Mouse (Mus musculus) liver, embryonic 16.5 days (tissue): Measurements from ENCODE around the gene Slc35b4. TPM values are rescaled to one million over a fixed set of nuclear protein-coding genes. Genes with fewer than 3 reads are reported as not detected.
A peak's percentile ranks its signal among the peaks of the same experiment; 100 is the strongest.

Experiments
- ATAC-seq: fragments of 200-750 bp; cut with Nextera tagmentation; 2 replicates; pipeline ENCODE4 v1.8.0; 2017; ENCODE audit warnings: low read depth, mild to moderate bottlenecking, moderate number of reproducible peaks, moderate library complexity
- H3K27ac ChIP-seq: fragments of 300-500 bp; sonication (generic); 2 replicates; pipeline ENCODE4 v1.5.1; 2014; ENCODE audit warnings: mild to moderate bottlenecking, low read length
- H3K27me3 ChIP-seq: fragments of 300-500 bp; sonication (generic); 2 replicates; pipeline ENCODE4 v1.6.1; 2014; ENCODE audit warnings: low read depth, low read length, mixed read lengths; ENCODE audit not compliant: control insufficient read depth, insufficient read depth
- H3K36me3 ChIP-seq: fragments of 300-500 bp; sonication (generic); 2 replicates; pipeline ENCODE4 v1.6.1; 2014; ENCODE audit warnings: mild to moderate bottlenecking; ENCODE audit not compliant: control insufficient read depth, insufficient read depth
- H3K4me1 ChIP-seq: fragments of 300-500 bp; sonication (generic); 2 replicates; pipeline ENCODE4 v1.6.1; 2014; ENCODE audit warnings: low read depth, low read length, mixed read lengths; ENCODE audit not compliant: control insufficient read depth
- H3K4me2 ChIP-seq: fragments of 300-500 bp; sonication (generic); 2 replicates; pipeline ENCODE4 v1.6.1; 2014; ENCODE audit warnings: low read depth, low read length, mixed read lengths
- H3K4me3 ChIP-seq: fragments of 300-500 bp; sonication (generic); 2 replicates; pipeline ENCODE4 v1.5.1; 2014; ENCODE audit warnings: low read depth, mild to moderate bottlenecking, low read length
- H3K9ac ChIP-seq: fragments of 300-500 bp; sonication (generic); 2 replicates; pipeline ENCODE4 v1.6.1; 2014; ENCODE audit warnings: low read depth, low read length
- H3K9me3 ChIP-seq: fragments of 300-500 bp; sonication (generic); replicated peaks from 2 replicates; pipeline ENCODE4 v1.6.1; 2016; ENCODE audit warnings: low read length; ENCODE audit not compliant: control insufficient read depth
- WGBS: fragments of 180-500 bp; shearing (Covaris S2); extraction: QIAGEN DNeasy Blood & Tissue Kit; methylation state at CpG from one replicate; pipeline ENCODE4 v1.1.7; 2014; ENCODE audit not compliant: insufficient replicate concordance; 5-methylcytosine and 5-hydroxymethylcytosine counted together
- polyA plus RNA-seq: library from polyadenylated mRNA; unstranded; fragments of >200 nt; fragmentation: Nextera tagmentation; extraction: Ambion mirVana; gene quantifications from 2 replicates; pipeline ENCODE4 v1.2.1, GENCODE M21; 2015

Slc35b4 gene
- polyA plus RNA-seq, 1 experiment from 2014 or later, result 20.4 TPM

DNA sequence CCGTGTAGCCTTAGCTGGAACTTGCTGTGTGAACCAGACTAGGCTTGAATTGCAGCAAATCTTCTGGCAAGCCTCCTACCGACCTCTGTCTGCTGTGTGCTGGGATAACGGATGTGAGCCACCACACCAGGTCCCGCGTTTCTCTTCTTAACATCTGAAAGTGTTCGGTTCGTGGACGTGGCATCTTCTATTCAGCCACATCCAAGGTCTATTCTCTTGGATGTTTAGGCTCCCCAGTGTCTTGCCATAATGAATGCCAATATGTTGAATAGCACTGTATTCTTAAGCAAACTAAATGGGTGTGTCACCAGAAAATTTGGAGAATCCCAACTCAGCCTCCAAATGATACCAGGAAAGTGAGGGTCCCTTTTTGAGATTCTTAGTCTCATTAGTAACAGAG is 14.5 kb upstream of the Slc35b4 start:
- no peak overlapping the region for H3K27ac ChIP-seq
- H3K4me3 ChIP-seq, result no peak overlapping the region
- no peak overlapping the region for H3K9ac ChIP-seq
- no peaks in the 10 kb centered on the region for H3K36me3 ChIP-seq
- no peaks in the 10 kb centered on the region for H3K9me3 ChIP-seq
- ATAC-seq, result no peak
- no peak overlapping the region for H3K4me2 ChIP-seq
- no peaks in the 10 kb centered on the region for H3K27me3 ChIP-seq
- WGBS, result 68% methylated on average over 8 of the region's 8 CpGs
- H3K4me1 ChIP-seq, result peaks cover 2% of the 10 kb centered on the region; the same call in 1 of the 2 replicates

DNA sequence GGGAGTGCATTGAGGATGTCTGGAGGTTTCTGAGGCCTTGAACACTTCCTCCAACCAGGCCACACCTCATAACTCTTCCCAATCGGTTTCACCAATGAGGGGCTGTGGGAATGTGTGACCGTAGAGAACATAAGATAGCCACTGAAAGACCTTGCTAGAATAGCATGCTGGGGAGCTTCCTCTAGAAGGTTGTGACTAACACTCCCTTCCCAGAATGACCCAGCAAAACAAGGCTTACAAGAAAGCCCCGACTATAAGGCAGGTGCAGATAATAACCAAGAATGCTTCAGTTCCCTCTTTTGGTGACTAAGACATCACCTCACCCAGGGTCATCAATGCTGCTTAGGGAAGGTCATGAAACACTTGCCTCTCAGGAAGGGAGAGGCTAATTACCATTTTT is 12.6 kb upstream of the Slc35b4 start:
- H3K27me3 ChIP-seq, result no peaks in the 10 kb centered on the region
- H3K9me3 ChIP-seq, result no peaks in the 10 kb centered on the region
- H3K36me3 ChIP-seq, result no peaks in the 10 kb centered on the region
- H3K27ac ChIP-seq, result no peak overlapping the region
- no peak for ATAC-seq
- 40% methylated on average over 3 of the region's 3 CpGs for WGBS
- no peak overlapping the region for H3K9ac ChIP-seq
- no peak overlapping the region for H3K4me3 ChIP-seq
- H3K4me1 ChIP-seq, result peaks cover 2% of the 10 kb centered on the region; the same call in 1 of the 2 replicates
- H3K4me2 ChIP-seq, result no peak overlapping the region

DNA sequence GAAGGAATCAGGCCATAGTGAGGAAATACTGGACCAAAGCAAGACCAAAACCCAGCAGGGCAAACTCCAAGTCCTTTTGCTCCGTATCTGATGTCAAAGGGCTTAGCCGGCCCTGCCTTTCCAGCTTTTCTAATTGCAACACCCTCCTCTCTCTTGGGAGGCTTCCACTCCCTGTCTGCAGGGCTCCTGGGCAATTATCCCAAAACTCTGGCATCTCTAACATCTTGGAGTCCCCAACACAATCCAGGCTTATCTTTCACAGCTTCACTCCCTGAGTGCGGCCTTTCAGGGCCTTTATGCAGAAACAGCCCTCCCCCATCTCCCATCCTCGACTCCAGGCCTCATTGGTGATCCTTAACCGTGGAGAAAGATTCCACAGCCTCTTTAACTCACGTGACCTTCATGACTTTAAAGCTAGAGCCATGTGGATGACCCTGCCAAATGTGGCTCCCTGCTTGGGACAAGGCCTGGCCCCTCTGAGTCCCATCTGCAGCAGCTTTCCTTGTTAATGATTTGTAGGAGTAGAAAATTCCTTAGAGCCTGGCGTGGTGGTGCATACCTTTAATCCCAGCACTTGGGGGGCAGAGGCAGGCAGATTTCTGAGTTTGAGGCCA is 11.2 kb upstream of the Slc35b4 start:
- WGBS, result 51% methylated on average over 7 of the region's 7 CpGs
- Histone ChIP-seq H3K4me2 (no peak overlapping the region), H3K9me3 (no peaks in the 10 kb centered on the region), H3K9ac (no peak overlapping the region), H3K27me3 (no peaks in the 10 kb centered on the region), H3K27ac (no peak overlapping the region), H3K36me3 (no peaks in the 10 kb centered on the region), H3K4me1 (peaks cover 2% of the 10 kb centered on the region; the same call in 1 of the 2 replicates), H3K4me3 (no peak overlapping the region)
- peak; percentile 56; the same call in 1 of the 2 replicates for ATAC-seq

DNA sequence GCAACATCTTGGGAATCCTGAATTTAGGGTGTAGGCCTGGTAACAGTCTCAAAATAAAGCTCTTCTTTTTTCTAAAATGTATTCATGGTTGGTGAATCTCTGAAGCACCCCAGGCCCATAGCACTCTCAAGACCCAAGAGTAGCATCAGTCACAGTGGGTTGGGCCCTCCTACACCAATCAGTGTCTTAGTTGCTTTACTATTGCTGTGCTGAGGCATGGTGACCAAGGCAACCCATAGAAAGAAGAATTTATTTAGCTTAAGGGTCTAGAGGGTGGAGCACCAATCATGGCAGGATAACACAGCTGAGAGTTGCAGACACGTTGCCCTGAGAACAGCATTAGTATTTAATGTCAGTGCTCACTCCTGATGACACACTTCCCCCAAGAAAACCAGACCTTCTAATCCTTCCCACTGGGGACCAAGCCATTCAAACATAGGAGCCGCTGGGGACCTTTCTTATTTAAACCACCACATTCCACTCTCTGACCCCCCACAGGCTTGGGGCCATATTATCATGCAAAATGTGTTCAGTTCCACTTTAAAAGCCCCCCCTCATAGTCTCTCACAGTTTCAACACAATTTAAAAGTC is 10.5 kb upstream of the Slc35b4 start:
- no peaks in the 10 kb centered on the region for H3K36me3 ChIP-seq
- ATAC-seq, result no peak
- H3K27ac ChIP-seq, result no peak overlapping the region
- no peak overlapping the region for H3K4me2 ChIP-seq
- H3K9me3 ChIP-seq, result no peaks in the 10 kb centered on the region
- no peaks in the 10 kb centered on the region for H3K27me3 ChIP-seq
- WGBS, result 60% methylated on average over 2 of the region's 2 CpGs
- no peak overlapping the region for H3K9ac ChIP-seq
- H3K4me3 ChIP-seq, result no peak overlapping the region
- H3K4me1 ChIP-seq, result peaks cover 2% of the 10 kb centered on the region; the same call in 1 of the 2 replicates

DNA sequence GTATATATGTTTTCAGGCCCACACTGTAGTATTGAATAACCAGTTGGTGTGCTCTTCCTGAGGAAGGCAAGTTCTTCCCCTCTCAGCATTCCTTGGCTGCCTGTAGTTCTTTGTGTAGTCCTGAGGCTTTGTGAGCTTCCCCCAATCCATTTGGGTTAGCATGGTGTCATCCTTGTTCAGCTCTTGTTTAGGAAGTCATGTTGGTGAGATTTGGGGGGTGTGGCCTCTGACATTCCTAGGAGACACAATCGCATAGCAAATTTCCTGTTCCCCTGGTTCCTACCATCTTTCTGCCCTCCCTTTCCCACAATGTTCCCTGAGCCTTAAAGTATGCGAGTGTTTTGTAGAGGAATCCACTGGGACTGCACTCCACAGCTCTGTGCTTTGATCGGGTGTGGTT is 6.4 kb upstream of the Slc35b4 start:
- Histone ChIP-seq H3K9me3 (peaks cover 2% of the 10 kb centered on the region; the same call in 1 of the 2 replicates), H3K4me3 (no peak overlapping the region), H3K27ac (no peak overlapping the region), H3K36me3 (no peaks in the 10 kb centered on the region), H3K4me1 (peaks cover 10% of the 10 kb centered on the region), H3K9ac (no peak overlapping the region), H3K27me3 (no peaks in the 10 kb centered on the region), H3K4me2 (no peak overlapping the region)
- ATAC-seq, result no peak
- WGBS, result 57% methylated on average over 3 of the region's 3 CpGs

DNA sequence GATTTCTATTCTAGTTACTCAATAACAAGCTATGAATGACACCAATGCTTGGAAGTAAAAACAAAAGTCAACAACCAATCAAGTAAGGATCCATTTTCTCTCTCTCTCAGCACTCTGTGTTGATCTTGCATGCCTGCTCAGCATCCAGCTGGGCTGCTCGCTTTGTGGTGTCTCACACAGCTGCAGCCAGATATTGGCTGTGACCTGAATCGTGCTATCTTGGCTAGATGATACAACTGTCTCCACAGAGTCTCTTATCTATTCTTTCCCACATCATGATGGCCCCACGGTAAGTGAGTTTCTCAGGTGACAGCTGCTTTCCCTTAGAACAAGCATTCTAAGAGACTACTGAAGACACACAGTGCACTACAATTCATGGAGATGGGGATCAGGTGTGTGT is 5.0 kb upstream of the Slc35b4 start:
- WGBS, result 21% methylated on average over 3 of the region's 3 CpGs

DNA sequence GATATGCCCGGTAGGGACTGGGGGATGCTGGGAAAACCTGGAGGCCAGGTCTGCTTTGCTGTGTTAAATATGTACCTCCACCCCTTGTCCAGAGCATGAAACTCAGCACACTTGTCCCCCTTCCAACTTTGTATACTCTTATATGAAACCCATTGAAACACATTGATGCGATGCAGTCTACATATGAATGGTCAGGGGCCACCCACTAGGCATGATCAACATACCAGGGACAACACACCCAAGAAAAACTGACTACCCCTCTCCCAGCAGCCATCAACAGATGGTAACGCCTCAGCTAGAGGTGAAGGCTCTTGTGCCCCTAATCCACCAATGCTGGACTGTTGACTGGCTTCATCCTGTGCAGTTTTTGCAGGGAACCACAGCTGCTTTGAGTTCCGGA is 3.0 kb upstream of the Slc35b4 start:
- Histone ChIP-seq H3K4me1 (peaks cover 15% of the 10 kb centered on the region), H3K4me2 (peak overlapping the region; percentile 40), H3K36me3 (no peaks in the 10 kb centered on the region), H3K9me3 (peaks cover 2% of the 10 kb centered on the region; the same call in 1 of the 2 replicates), H3K4me3 (peak overlapping the region; percentile 26; the same call in 1 of the 2 replicates), H3K9ac (no peak overlapping the region), H3K27me3 (no peaks in the 10 kb centered on the region), H3K27ac (no peak overlapping the region)
- ATAC-seq, result no peak
- 69% methylated on average over 4 of the region's 4 CpGs for WGBS

More for the DNA sequence above, 5.0 kb upstream of the Slc35b4 start:
- ATAC-seq, result no peak
- Histone ChIP-seq H3K4me1 (peaks cover 10% of the 10 kb centered on the region), H3K27ac (no peak overlapping the region), H3K36me3 (no peaks in the 10 kb centered on the region), H3K4me2 (no peak overlapping the region), H3K9ac (no peak overlapping the region), H3K9me3 (peaks cover 2% of the 10 kb centered on the region; the same call in 1 of the 2 replicates), H3K4me3 (no peak overlapping the region), H3K27me3 (no peaks in the 10 kb centered on the region)

DNA sequence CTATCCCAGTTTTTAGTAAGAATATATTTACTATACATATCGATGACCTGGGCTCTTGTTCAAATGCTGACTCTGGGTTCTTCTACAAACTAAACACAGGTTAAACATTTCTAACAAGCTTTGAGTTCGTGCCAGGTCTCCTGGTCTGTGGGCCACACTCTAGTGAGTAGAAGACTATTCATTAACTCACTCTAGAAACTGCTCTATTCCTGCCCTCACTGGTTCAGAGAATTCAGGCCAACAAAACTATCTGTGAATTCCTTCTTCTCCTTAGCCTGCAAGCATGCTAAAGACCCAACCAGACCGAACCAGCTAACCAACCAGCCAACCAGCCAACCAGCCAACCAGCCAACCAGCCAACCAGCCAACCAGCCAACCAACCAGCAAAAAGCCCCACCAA is 2.1 kb upstream of the Slc35b4 start:
- Histone ChIP-seq H3K36me3 (no peaks in the 10 kb centered on the region), H3K9me3 (peaks cover 2% of the 10 kb centered on the region; the same call in 1 of the 2 replicates), H3K9ac (no peak overlapping the region), H3K4me1 (peaks cover 15% of the 10 kb centered on the region), H3K4me3 (0 out of 2 replicates have a peak overlapping the region, but pooled peaks have one; percentile 14), H3K27ac (peak overlapping the region; percentile 49; the same call in 1 of the 2 replicates), H3K4me2 (no peak overlapping the region), H3K27me3 (no peaks in the 10 kb centered on the region)
- no peak for ATAC-seq
- WGBS, result 47% methylated on average over 3 of the region's 3 CpGs
